Mouse (Mus musculus) heart, adult 2 months (tissue): ENCODE results near the gene Tmem87b. TPM values are rescaled to one million over a fixed set of nuclear protein-coding genes. Genes with fewer than 3 reads are reported as not detected.

ENCODE experiments used
- DNase-seq, 2 experiments: peaks; one replicate each; pipeline ENCODE4 v3.0.0; 2021
- H3K27ac ChIP-seq: fragments of 200-600 bp; 2 replicates; pipeline ENCODE4 v1.8.1; 2022
- H3K27me3 ChIP-seq: fragments of 200-500 bp; 2 replicates; pipeline ENCODE4 v1.6.1; 2012; ENCODE audit warnings: mild to moderate bottlenecking, low read length, inconsistent platforms, mixed read lengths; ENCODE audit not compliant: control insufficient read depth, insufficient read depth
- H3K36me3 ChIP-seq: fragments of 200-500 bp; 2 replicates; pipeline ENCODE4 v1.6.1; 2012; ENCODE audit warnings: low read length, inconsistent platforms; ENCODE audit not compliant: control insufficient read depth, insufficient read depth
- H3K4me1 ChIP-seq: fragments of 200-500 bp; 2 replicates; pipeline ENCODE4 v1.6.1; 2011; ENCODE audit warnings: low read length; ENCODE audit not compliant: control insufficient read depth, insufficient read depth
- H3K4me3 ChIP-seq: fragments of 200-600 bp; 2 replicates; pipeline ENCODE4 v1.8.1; 2022
- H3K79me2 ChIP-seq: fragments of 200-500 bp; replicated peaks from 2 replicates; pipeline ENCODE4 v1.6.1; 2012; ENCODE audit warnings: mild to moderate bottlenecking, inconsistent platforms, low read length, moderate library complexity, mixed read lengths; ENCODE audit not compliant: control insufficient read depth, insufficient read depth
- H3K9ac ChIP-seq: fragments of 200-500 bp; 2 replicates; pipeline ENCODE4 v1.6.1; 2012; ENCODE audit warnings: low read depth, mild to moderate bottlenecking, control low read depth, inconsistent platforms, low read length, mixed read lengths
- CTCF ChIP-seq: fragments of 200-600 bp; IDR thresholded peaks from 2 replicates; pipeline ENCODE4 v1.8.1; 2022; ENCODE audit warnings: antibody characterized with exemption, mild to moderate bottlenecking, moderate library complexity
- EP300 ChIP-seq: fragments of 200-500 bp; IDR thresholded peaks from 2 replicates; pipeline ENCODE4 v1.6.1; 2011; ENCODE audit warnings: low read depth, low read length, control low read depth; ENCODE audit not compliant: insufficient read depth
- POLR2A ChIP-seq: fragments of 200-500 bp; IDR thresholded peaks from 2 replicates; pipeline ENCODE4 v1.6.1; 2011; ENCODE audit warnings: mild to moderate bottlenecking, low read depth, low read length, control low read depth; ENCODE audit not compliant: insufficient read depth
- WGBS: fragments of 180-500 bp; shearing (Covaris S2); methylation state at CpG from one replicate; pipeline ENCODE4 v1.1.7; 2018; 5-methylcytosine and 5-hydroxymethylcytosine counted together
- intact Hi-C: fragments of 180-260 bp; cut with DNase I; formaldehyde crosslinking; loops from one replicate; pipeline ENCODE4 v1.15.1; 2025
- polyA plus RNA-seq: library from polyadenylated mRNA; depleted of rRNA; stranded (reverse); fragments of >200 nt; gene quantifications from 2 replicates; pipeline ENCODE4 v1.2.3, GENCODE M21; 2012
- total RNA-seq, 2 experiments: library from RNA; stranded (reverse); gene quantifications; 2 replicates each; pipeline ENCODE4 v1.2.3; 2021

The Tmem87b gene
- total and polyA plus RNA-seq, 3 experiments = 9.5 to 21.6 (median 20.8) TPM

DNA sequence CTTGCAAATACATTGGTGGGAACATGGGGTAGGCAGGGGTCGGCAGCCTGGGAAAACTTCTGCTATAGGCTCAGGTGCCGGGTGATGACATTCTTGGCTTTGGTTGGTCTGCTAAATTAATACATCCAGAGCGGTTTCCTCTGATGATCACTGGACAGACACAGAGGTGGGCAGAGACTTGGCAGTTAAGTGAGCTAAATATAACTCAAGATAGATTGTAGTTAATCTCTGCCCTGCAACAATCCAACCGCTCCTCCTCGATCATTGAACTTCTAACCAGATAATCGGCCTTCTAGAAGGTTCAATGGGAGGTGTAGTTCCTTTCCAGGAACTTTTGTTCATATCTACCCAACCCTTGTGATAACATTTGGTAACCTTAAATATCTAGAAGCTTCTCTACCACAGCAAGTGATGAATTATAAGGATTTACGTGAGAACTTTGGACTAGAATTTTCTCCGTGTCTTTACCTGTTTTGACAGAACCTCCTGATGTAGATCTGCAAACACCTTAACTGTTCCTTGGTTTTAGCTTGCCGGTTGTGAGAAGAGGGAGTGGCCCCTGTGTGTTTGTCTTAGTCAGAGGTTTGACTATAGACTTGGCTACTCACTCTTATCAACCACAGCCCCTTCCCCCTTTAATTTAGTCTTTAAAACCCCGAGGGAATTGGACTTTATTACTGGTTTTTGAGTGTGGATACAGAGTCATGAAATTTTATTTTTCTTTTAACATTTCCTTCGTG lies 26.9 kb upstream of the Tmem87b start:
- no peak overlapping the region for H3K4me3 ChIP-seq
- H3K9ac ChIP-seq = no peak overlapping the region
- TF ChIP-seq CTCF = no peak
- TF ChIP-seq POLR2A = no peak
- TF ChIP-seq EP300 = no peak
- no peaks in the 10 kb centered on the region for H3K79me2 ChIP-seq
- H3K27me3 ChIP-seq = no peaks in the 10 kb centered on the region
- DNase-seq = no peak
- no peaks in the 10 kb centered on the region for H3K4me1 ChIP-seq
- 66% methylated on average over 11 of the region's 11 CpGs for WGBS
- intact Hi-C loops = no loop called here
- no peaks in the 10 kb centered on the region for H3K36me3 ChIP-seq
- H3K27ac ChIP-seq = no peak overlapping the region

DNA sequence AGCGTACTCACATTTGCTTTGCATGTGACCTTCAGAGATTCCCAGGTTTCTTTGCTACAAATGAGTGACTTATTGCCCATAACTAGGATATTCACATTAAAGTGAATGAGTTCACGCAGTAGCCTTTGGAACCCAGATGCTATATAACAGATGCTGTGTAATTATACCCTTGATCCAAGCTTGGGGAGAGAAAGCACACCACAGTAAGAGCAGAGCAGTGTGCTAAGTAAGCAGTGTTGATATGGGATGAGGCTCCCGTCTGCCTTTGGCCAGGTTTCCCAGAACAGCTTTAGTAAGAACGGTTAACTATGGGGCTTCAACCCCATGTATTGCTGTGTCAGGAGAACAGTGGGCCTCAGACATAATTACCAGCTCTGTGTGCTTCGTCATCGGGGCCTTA lies 24.0 kb upstream of the Tmem87b start:
- Histone ChIP-seq H3K27ac (no peak overlapping the region), H3K79me2 (no peaks in the 10 kb centered on the region), H3K27me3 (no peaks in the 10 kb centered on the region), H3K4me1 (no peaks in the 10 kb centered on the region), H3K4me3 (no peak overlapping the region), H3K9ac (no peak overlapping the region), H3K36me3 (no peaks in the 10 kb centered on the region)
- 86% methylated on average over 6 of the region's 6 CpGs for WGBS
- TF ChIP-seq CTCF = no peak
- DNase-seq = no peak
- intact Hi-C loops = no loop called here

DNA sequence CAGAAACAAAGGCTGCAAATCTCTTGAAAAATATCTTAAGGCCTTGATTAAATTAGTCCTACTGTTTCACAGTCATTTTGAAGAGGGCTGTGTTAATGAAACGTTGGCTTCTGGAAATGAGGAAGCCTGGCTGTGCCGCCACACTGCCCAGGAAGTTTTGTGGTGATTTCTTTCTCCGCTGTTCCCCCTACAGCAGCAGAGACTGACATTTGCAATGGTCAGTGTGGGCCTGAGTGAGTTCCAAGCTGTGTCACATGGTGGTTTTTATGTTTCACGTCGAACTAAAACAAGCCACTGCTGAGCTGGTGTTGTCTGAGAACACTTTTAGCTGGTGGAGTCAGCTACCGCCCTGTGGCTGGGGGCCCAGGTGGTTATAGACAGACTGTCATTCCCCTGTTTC lies 21.5 kb upstream of the Tmem87b start:
- Histone ChIP-seq H3K27ac (no peak overlapping the region), H3K9ac (no peak overlapping the region), H3K79me2 (no peaks in the 10 kb centered on the region), H3K4me1 (no peaks in the 10 kb centered on the region), H3K4me3 (no peak overlapping the region), H3K27me3 (no peaks in the 10 kb centered on the region), H3K36me3 (no peaks in the 10 kb centered on the region)
- no peak for TF ChIP-seq POLR2A
- TF ChIP-seq EP300 = no peak
- no peak for TF ChIP-seq CTCF
- 71% methylated on average over 6 of the region's 6 CpGs for WGBS
- peak in 1 of 2 experiments; percentile 34 for DNase-seq
- intact Hi-C loops = no loop called here

DNA sequence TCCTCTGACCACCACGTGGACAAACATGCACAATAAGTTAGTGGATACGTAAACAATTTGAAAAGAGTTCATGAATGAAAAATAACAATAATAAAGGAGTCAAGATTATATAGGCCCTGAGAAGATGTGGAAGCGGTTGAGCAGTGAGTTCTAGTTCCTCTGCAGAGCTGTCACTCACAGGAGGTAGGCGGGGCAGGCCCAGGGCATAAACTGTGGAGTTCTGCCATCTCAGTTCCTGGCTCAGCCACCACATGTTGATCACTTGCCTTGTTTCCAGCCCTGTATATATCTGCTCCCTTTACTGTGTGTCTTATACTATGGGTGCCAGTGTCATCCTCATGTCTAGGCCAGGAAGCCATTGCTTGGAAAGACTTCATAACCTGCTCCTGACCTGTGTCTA lies 14.5 kb upstream of the Tmem87b start:
- DNase-seq = peak in 1 of 2 experiments; percentile 40
- Histone ChIP-seq H3K27me3 (no peaks in the 10 kb centered on the region), H3K4me3 (no peak overlapping the region), H3K27ac (no peak overlapping the region), H3K9ac (no peak overlapping the region), H3K4me1 (no peaks in the 10 kb centered on the region), H3K36me3 (no peaks in the 10 kb centered on the region), H3K79me2 (no peaks in the 10 kb centered on the region)
- 88% methylated on average over 4 of the region's 4 CpGs for WGBS
- intact Hi-C loops = no loop called here
- TF ChIP-seq EP300 = no peak
- TF ChIP-seq POLR2A = no peak
- no peak for TF ChIP-seq CTCF

DNA sequence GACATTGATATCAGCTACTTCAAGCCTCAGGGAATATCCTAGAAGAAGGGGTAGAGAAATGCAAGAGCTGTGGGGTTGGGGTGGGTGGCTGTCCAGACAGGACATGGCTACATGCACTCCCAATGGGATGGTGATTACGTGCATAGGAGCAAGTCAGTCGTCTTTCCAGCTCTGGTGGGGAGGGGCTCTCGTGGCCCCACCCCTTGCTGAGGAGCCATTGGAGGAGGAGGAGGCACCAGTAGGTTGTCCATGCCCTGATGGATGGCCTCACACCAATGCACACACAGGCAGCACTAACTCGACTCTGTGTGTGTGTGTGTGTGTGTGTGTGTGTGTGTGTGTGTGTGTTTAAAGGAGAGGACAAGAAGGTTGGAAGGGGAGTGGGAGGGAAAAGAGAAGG lies 12.6 kb upstream of the Tmem87b start:
- Histone ChIP-seq H3K36me3 (no peaks in the 10 kb centered on the region), H3K27ac (no peak overlapping the region), H3K27me3 (no peaks in the 10 kb centered on the region), H3K79me2 (no peaks in the 10 kb centered on the region), H3K4me1 (no peaks in the 10 kb centered on the region), H3K4me3 (no peak overlapping the region), H3K9ac (no peak overlapping the region)
- no peak for DNase-seq
- WGBS = 62% methylated on average over 4 of the region's 4 CpGs
- no peak for TF ChIP-seq EP300
- no peak for TF ChIP-seq CTCF
- TF ChIP-seq POLR2A = no peak
- intact Hi-C loops = no loop called here

DNA sequence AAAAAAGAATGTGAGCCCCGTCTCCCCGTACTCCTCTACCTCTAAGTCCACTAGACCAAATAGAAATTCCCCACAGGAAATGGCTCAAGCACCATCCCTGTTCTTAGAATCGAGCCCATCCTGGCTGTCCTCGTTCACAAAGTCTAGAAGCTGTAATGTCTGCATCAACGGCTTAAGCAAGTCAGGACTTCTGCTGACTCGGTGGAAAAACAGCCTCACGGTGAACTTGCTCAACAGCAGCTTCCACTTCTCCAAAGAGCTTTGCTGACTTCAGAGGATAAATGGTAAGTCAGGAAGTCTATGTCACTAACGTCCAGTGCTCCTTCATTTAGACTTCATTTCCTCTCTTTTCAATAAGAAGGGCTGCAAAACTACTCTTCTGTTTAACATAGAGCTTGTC lies 11.4 kb upstream of the Tmem87b start:
- 35% methylated on average over 8 of the region's 8 CpGs for WGBS
- Histone ChIP-seq H3K4me3 (no peak overlapping the region), H3K79me2 (no peaks in the 10 kb centered on the region), H3K9ac (no peak overlapping the region), H3K36me3 (no peaks in the 10 kb centered on the region), H3K27me3 (no peaks in the 10 kb centered on the region), H3K4me1 (no peaks in the 10 kb centered on the region), H3K27ac (no peak overlapping the region)
- intact Hi-C loops = no loop called here
- DNase-seq = peak in 1 of 2 experiments; percentile 51
- TF ChIP-seq POLR2A (peak; percentile 19; the same call in 1 of the 2 replicates), EP300 (0 out of 2 replicates have a peak, but pooled peaks have one; percentile 38), CTCF (no peak)
